Mouse (Mus musculus) heart, adult 9 months (tissue): ENCODE data around the gene Osbpl3.
A peak's percentile ranks its signal among the peaks of the same experiment; 100 is the strongest.

Source experiments
- DNase-seq, 2 experiments: peaks; one replicate each; pipeline ENCODE4 v3.0.0; 2022; ENCODE audit warnings: low spot score in 2 of 2

The Osbpl3 gene

GRCm38 (mm10) chr6:50402872-50403271, 53.1 kb downstream of the Osbpl3 start:
- DNase-seq = no peak

- DNase-seq = no peak
These were observed 55.8 kb downstream of the Osbpl3 start for GRCm38 (mm10) chr6:50400234-50400633.

GRCm38 (mm10) chr6:50399427-50400195, 56.4 kb downstream of the Osbpl3 start:
- DNase-seq = no peak

GRCm38 (mm10) chr6:50398324-50398723, 57.7 kb downstream of the Osbpl3 start:
- no peak for DNase-seq

GRCm38 (mm10) chr6:50397116-50397515, 58.9 kb downstream of the Osbpl3 start:
- no peak for DNase-seq

- DNase-seq = no peak
These were observed 60.2 kb downstream of the Osbpl3 start for GRCm38 (mm10) chr6:50395641-50396312.

- DNase-seq = no peak
These were observed 61.6 kb downstream of the Osbpl3 start for GRCm38 (mm10) chr6:50394432-50394831.

GRCm38 (mm10) chr6:50393960-50394359, 62.0 kb downstream of the Osbpl3 start:
- DNase-seq = no peak

GRCm38 (mm10) chr6:50391951-50392350, 64.0 kb downstream of the Osbpl3 start:
- DNase-seq = no peak

GRCm38 (mm10) chr6:50390313-50390712, 65.7 kb downstream of the Osbpl3 start:
- DNase-seq = no peak

- DNase-seq = no peak
These were observed 68.4 kb downstream of the Osbpl3 start for GRCm38 (mm10) chr6:50387629-50388028.

- DNase-seq = no peak
These were observed 69.5 kb downstream of the Osbpl3 start for GRCm38 (mm10) chr6:50386497-50386896.

GRCm38 (mm10) chr6:50385451-50386013, 70.5 kb downstream of the Osbpl3 start:
- no peak for DNase-seq

- DNase-seq = no peak
These were observed 73.3 kb downstream of the Osbpl3 start for GRCm38 (mm10) chr6:50382711-50383110.

- DNase-seq = no peak
These were observed 73.8 kb downstream of the Osbpl3 start for GRCm38 (mm10) chr6:50382196-50382595.

- DNase-seq = peak; percentile 44 to 45
These were observed 74.4 kb downstream of the Osbpl3 start for GRCm38 (mm10) chr6:50381504-50382091.

- DNase-seq = no peak
These were observed 76.3 kb downstream of the Osbpl3 start for GRCm38 (mm10) chr6:50379740-50380139.

GRCm38 (mm10) chr6:50379136-50379535, 76.9 kb downstream of the Osbpl3 start:
- peak; percentile 42 to 54 for DNase-seq

GRCm38 (mm10) chr6:50377742-50378720, 78.0 kb downstream of the Osbpl3 start:
- DNase-seq = peak; percentile 53 to 73

- DNase-seq = no peak
These were observed 79.3 kb downstream of the Osbpl3 start for GRCm38 (mm10) chr6:50376684-50377083.
